Mouse (Mus musculus) kidney, postnatal 4 days (tissue): ENCODE results near the gene Paqr8.

Experiments used
- DNase-seq, 2 experiments: peaks; one replicate each; pipeline ENCODE4 v3.0.0; 2021; ENCODE audit warnings: mixed read lengths in 2 of 2

The Paqr8 gene

GRCm38 (mm10) chr1:20974341-20975135, 84.1 kb downstream of the Paqr8 start:
- DNase-seq, result no peak

GRCm38 (mm10) chr1:20980553-20980952, 90.1 kb downstream of the Paqr8 start:
- no peak for DNase-seq

GRCm38 (mm10) chr1:20981764-20982163, 91.4 kb downstream of the Paqr8 start:
- DNase-seq, result no peak

GRCm38 (mm10) chr1:20984103-20984502, 93.7 kb downstream of the Paqr8 start:
- no peak for DNase-seq

GRCm38 (mm10) chr1:20984582-20984981, 94.2 kb downstream of the Paqr8 start:
- no peak for DNase-seq

GRCm38 (mm10) chr1:20986378-20987056, 96.1 kb downstream of the Paqr8 start:
- DNase-seq, result no peak
